ENCODE assay signal across 8 mouse cellular contexts in the genomic region with DNA sequence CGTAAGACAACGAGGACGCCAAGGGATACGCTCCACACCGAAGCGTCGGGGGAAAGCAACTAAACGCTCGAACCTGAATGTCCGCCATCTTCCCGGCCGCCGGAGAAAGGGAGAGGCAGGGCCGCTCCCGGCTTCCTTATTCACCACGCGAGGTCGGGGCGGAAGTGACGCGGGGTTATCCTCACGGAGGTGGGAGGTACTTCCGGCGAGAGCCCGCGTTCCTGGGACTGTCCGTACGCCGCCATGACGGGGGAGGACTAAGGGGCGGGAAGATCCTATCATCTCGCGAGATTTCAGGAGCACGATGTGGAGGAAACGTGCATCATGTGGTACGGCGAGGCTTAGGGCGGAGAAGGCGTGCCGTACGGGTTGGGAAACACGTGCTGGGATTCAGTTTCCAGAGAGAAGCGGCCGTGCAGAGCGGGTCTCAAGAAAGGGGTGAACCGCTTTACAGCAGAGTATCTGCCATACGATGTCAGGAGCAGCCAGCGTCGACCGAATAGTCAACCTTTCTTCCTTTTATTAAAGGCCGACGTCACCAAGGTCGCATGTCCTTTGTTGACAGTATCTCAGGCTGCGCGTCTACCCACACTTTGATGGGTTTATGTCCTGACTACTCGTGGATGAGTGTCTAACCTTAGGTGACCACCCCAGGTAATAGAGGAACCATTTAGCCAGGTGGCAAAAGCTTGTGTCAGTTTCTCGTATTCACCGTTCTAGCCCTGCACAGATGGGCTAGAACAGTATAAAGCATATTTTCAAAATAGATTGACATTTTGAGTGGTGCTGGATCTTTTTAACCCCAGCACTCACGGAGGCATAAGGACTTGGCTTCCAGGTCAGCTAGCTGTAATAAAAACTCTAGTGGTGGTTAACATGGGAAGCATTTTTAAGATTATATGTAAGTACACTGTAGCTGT. TPM values are rescaled to one million over a fixed set of nuclear protein-coding genes. Genes with fewer than 3 reads are reported as not detected.
DNase-seq lines count a peak whose midpoint lies in the region; ATAC-seq lines count a peak whose summit lies in the region.

TSS of gene Rps11 (minus strand) at position 216 of the 920 bp plus-strand sequence.

- peak; percentile 98 for DNase-seq in MEL-GATA-1-ER (ENCODE audit: extremely low read depth, low read depth)
- DNase-seq in cerebellum, adult 8-10 months = peak; percentile 98
- peak; percentile 100 for DNase-seq in forelimb bud, embryonic 11.5 days (ENCODE audit: low read depth, low spot score)
- DNase-seq in layer of hippocampus, adult 9-10 months (ENCODE audit: low spot score) = peak; percentile 95
- peak; percentile 92 for DNase-seq in ovary, postnatal 10 days (ENCODE audit: low spot score)
- peak; percentile 98 to 99 for DNase-seq in thymus, postnatal 10 days (ENCODE audit: low spot score in 2 of 2)

- WGBS in lung, embryonic 16.5 days = under 1% methylated on average over 59 of the region's 59 CpGs

- no peaks in the 10 kb centered on the region for H3K9me3 ChIP-seq in lung, embryonic 16.5 days (ENCODE audit: control insufficient read depth, low read length)

- peak within 1 kb of the TSS; percentile 76 for H3K27ac ChIP-seq in lung, embryonic 16.5 days (ENCODE audit: low read length)

- peak; percentile 39 to 67 for ATAC-seq in hematopoietic stem cell, adult 5-6 weeks (replicated peaks in 1 of 2; ENCODE audit: insufficient read depth in 1 of 2, low FRiP score in 2 of 2, low TSS enrichment in 1 of 2, low read depth in 1 of 2, poor library complexity in 2 of 2, severe bottlenecking in 2 of 2)
- peak; percentile 85 for ATAC-seq in lung, embryonic 16.5 days (ENCODE audit: low read depth)

- H3K27me3 ChIP-seq in lung, embryonic 16.5 days (ENCODE audit: control insufficient read depth, insufficient read depth, low read depth, low read length) = no peaks in the 10 kb centered on the region

- peak within 1 kb of the TSS; percentile 74 for H3K4me2 ChIP-seq in lung, embryonic 16.5 days (ENCODE audit: low read depth, low read length)

- peaks cover 59% of the 10 kb centered on the region for H3K36me3 ChIP-seq in lung, embryonic 16.5 days (ENCODE audit: control insufficient read depth, insufficient read depth, low read length)

- peaks cover 45% of the 10 kb centered on the region for H3K4me1 ChIP-seq in lung, embryonic 16.5 days (replicated peaks; ENCODE audit: control insufficient read depth, insufficient read depth, low read length)

- peak within 1 kb of the TSS; percentile 95 for H3K9ac ChIP-seq in lung, embryonic 16.5 days (ENCODE audit: low read length)

- H3K4me3 ChIP-seq in lung, embryonic 16.5 days (ENCODE audit: low read length) = peak within 1 kb of the TSS; percentile 82

RNA-seq across cellular contexts. Expression of gene Rps11, which starts in this region (rescaled TPM):
- 1,545 and 1,649 TPM in 2 replicates for total RNA-seq in hematopoietic stem cell, adult 5-6 weeks (2017)
- polyA plus RNA-seq in lung, embryonic 16.5 days (2015; fragmentation: Nextera tagmentation; extraction: Ambion mirVana) = 1,430 and 1,443 TPM in 2 replicates

Comparison
In these comparisons a context has a peak if more than half of its experiments do, and no peak if none do; other contexts are left out.
1. Peak in every context shown above with its lines: DNase-seq, ATAC-seq, H3K4me3 ChIP-seq and H3K27ac ChIP-seq.